Mouse (Mus musculus) brain, embryonic 14.5 days (tissue): ENCODE measurements around the gene Nsun2.

ENCODE experiments used
- CTCF ChIP-seq: fragments of 200-500 bp; IDR thresholded peaks from 2 replicates; pipeline ENCODE4 v1.5.1; 2012; ENCODE audit warnings: inconsistent platforms, mild to moderate bottlenecking, moderate library complexity, borderline replicate concordance; ENCODE audit not compliant: insufficient read depth, insufficient read length; ENCODE audit errors: extremely low read depth
- POLR2A ChIP-seq: fragments of 200-500 bp; IDR thresholded peaks from 2 replicates; pipeline ENCODE4 v1.6.1; 2012; ENCODE audit warnings: mild to moderate bottlenecking, inconsistent platforms, borderline replicate concordance; ENCODE audit not compliant: poor library complexity, insufficient read depth, insufficient read length, severe bottlenecking; ENCODE audit errors: extremely low read depth

- TF ChIP-seq CTCF (no peak), POLR2A (no peak)
Observed at GRCm38 (mm10) chr13:69550831-69551230, 17.3 kb downstream of the Nsun2 start.
